Mouse (Mus musculus) CD4-positive, CD25-positive, alpha-beta regulatory T cell, adult 2 months (primary cell): ENCODE data around the gene Gcm1.
A peak's percentile ranks its signal among the peaks of the same experiment; 100 is the strongest.

Experiments
- DNase-seq: peaks from one replicate; pipeline ENCODE4 v3.0.0-alpha.2; 2012; ENCODE audit warnings: low read depth, low spot score

The Gcm1 gene

DNA sequence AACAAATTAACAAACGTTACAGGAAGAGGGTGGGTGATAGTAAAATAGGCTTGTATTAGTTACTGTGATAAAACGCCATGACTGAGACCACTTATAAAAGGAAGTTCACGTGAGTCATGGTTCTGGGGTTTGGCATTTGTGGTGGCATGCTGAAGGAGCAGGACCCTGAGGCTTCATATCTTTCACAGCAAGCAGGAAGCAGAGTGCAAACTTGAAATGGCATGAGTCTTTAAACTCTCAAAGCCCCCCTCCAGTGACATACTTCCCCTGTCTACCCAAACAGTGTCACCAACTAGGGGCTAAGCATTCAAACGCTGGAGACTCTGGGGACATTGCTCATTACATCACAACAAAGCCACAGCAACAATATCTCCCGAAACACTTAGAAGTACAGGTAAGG, 49.2 kb downstream of the Gcm1 start:
- DNase-seq = peak; percentile 19

DNA sequence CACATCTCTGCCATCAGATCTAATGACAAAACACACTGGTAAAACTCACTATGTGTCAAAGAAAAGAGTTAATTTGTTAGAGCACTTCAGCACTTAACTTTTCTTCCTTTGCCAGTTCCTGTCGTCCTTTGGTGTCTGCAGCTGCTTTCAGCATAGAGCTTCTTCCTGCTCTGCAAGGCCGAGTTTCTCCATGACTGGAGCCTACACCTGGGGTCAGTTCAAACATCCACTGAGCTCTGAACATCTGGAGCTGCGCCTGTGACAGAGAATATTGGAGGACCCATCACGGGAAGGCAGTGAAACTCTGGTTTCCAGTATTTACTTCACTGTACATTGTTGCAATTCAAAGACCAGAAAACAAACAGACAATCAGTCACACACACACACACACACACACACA, 49.7 kb downstream of the Gcm1 start:
- peak; percentile 14 for DNase-seq

DNA sequence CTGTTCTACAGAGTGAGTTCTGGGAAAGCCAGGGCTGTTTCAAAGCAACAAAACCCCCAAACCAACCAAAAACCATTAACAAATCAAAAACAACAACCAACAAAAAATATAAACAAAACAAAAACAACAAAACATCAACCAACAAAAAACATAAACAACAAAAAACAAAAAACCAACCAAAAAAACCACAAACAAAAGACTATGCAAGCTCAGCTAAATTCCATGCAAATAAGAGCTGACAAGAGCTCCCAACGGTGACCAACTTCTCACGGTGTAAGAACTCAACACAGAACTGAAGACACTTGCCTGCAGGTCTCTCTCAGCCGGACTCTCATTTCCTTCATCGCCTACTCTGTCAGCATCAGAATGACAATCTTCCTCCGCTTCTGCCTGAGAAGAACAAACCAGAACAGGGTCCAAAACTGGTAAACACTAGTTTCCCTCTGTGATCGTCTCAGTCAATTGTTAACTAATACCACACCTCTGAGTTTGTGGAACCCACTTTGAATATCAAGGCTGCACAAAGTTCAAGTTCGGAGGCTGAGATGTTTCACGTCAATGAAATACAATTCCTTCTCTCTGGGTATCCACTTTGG, 52.3 kb downstream of the Gcm1 start:
- no peak for DNase-seq

- DNase-seq = no peak
Observed at GRCm38 (mm10) chr9:78104973-78105372, 53.2 kb downstream of the Gcm1 start.

DNA sequence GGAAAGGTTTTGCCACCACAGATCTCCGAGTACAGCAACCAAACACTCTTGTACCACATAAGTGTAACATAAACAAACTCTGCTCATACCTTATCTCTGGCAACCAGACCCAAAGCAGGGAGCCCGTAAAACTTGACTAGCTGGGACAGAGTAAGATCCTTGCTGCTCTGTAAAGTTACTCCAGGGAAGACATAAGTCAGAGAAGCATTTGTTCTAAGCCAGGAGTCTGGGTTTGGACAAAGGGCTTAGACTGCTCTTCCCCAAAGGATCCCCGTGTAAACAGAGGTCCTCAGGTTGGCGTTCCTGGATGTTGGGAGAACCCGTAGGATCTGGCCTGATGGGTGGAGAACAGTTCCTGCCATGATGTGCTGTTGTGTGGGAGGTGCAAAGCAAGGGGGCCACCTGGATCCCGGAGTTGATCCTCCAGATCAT, 53.8 kb downstream of the Gcm1 start:
- no peak for DNase-seq

- no peak for DNase-seq
Observed at GRCm38 (mm10) chr9:78106821-78107220, 55.1 kb downstream of the Gcm1 start.

DNA sequence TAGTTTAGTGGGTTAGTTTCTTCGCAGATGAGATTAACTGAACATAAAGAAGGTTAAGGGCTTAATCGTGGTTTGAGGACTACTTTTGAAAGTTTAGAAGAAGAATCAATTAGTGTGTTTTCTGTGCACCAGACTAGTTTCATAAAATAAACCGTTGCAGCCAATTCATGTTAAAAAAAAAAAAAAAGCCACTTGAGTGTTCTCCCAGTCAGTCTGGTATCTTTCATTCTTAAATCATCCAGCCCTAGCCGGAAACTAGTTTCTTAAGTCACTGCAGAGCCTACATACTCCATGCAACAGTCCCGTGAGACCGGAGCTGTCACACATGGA, 55.8 kb downstream of the Gcm1 start:
- peak; percentile 57 for DNase-seq

DNA sequence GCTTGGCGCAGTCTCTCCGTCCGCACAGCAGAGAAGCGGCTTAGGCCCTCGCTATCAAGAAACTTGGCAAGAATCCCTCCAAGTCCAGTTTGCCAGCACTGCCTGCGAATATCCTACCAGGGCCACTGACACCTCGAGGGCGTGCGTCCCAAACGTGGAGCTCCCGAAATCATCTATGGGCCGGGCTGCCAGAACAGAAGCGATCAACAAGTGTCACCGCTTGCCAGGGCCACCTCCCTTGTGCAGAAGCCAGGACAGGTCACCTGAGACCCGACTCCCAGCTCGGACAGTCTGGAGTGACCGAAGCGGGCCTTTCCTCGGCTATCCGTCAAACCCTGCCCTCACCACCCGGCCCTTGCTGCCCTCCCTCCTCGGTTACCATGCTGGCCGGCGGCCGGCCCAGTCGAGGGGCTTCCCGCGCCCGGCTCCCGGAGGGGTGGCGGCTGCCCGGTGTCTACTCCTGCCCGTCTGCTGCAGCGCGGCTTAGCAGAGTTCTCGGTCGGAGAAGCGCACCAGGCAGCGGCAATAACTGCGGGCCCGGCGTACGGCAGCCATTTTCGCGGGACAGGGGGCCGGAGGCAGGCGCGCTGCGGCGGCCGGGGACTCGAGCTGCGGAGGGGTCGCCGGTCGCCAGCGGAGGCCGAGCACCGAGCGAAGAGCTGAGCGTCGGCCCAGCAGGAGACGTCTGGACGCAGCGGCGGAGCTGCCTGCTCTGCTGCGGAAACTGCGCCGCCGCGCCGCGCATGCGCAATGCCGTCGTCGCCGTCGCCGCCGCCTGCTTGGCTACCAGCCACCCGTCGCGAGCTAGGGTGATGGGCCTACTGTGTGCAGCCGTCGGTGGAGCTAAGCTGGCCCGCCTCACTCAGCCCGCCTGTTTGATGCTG, 56.4 kb downstream of the Gcm1 start:
- peak; percentile 96 for DNase-seq

GRCm38 (mm10) chr9:78108796-78109239, 57.1 kb downstream of the Gcm1 start, which contains the start of the genes Fbxo9 and Ick:
TSS of gene Fbxo9 (minus strand) at chr9:78109065.
TSS of gene Ick (plus strand) at chr9:78109192.
- peak; percentile 96 for DNase-seq

DNA sequence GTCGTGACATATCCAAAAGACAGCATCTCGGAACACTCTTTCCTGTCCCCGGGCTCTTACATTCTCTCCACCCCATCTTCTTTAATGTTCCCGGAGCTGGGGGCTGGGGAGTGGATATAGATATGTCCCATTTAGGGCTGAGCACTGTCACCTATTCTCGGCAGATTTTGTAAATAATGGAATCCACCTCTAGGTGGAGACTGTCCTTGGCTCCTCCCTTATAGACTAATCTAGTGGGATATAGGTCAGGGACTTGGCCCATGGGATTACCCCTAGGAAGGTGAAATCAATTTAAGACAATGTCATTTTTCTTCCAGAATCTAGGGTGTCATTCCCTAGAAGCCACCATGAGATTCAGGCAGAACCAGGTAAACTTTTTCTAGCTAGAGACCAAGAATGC, 57.9 kb downstream of the Gcm1 start:
- DNase-seq = peak; percentile 57

DNA sequence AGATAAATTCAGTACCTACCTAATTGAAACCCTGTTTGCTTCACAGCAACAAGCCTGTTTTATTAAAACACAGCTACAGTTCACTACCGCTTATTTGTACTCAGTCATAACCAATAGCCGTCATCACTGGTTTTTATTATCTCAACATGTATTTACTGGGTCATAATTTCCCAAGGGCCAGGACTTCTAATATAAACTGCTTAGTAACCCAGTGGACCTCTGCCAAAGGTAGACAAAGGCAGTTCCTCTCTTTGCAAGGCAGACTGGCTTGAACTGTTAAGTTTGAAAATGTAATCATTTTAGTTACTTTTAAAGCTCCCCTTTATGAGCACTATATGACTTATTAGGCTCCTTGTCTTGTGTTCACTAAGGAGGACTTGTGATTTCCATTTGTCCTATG, 59.7 kb downstream of the Gcm1 start:
- no peak for DNase-seq

- DNase-seq = peak; percentile 92
Observed at GRCm38 (mm10) chr9:78112770-78113537, 61.2 kb downstream of the Gcm1 start.

GRCm38 (mm10) chr9:78113538-78113885, 61.8 kb downstream of the Gcm1 start:
- DNase-seq = no peak
